Mouse (Mus musculus) kidney, adult 2 months (tissue): ENCODE measurements around the gene Prim2. TPM values are rescaled to one million over a fixed set of nuclear protein-coding genes. Genes with fewer than 3 reads are reported as not detected.
A peak's percentile ranks its signal among the peaks of the same experiment; 100 is the strongest.

Experiments
- DNase-seq: peaks from one replicate; pipeline ENCODE4 v3.0.0; 2021
- H3K27ac ChIP-seq: fragments of 200-500 bp; 2 replicates; pipeline ENCODE4 v1.5.1; 2012; ENCODE audit warnings: low read depth, low read length, control low read depth, inconsistent platforms; ENCODE audit not compliant: insufficient read depth
- H3K27me3 ChIP-seq: fragments of 200-500 bp; replicated peaks from 2 replicates; pipeline ENCODE4 v1.6.1; 2012; ENCODE audit warnings: mild to moderate bottlenecking, moderate library complexity, low read length, inconsistent platforms; ENCODE audit not compliant: control insufficient read depth, insufficient read depth
- H3K36me3 ChIP-seq: fragments of 200-500 bp; 2 replicates; pipeline ENCODE4 v1.6.1; 2012; ENCODE audit warnings: mild to moderate bottlenecking, moderate library complexity, low read length, inconsistent platforms; ENCODE audit not compliant: control insufficient read depth, insufficient read depth
- H3K4me1 ChIP-seq: fragments of 200-500 bp; 2 replicates; pipeline ENCODE4 v1.6.1; 2011; ENCODE audit warnings: low read length; ENCODE audit not compliant: control insufficient read depth, insufficient read depth
- H3K4me3 ChIP-seq: fragments of 200-500 bp; 2 replicates; pipeline ENCODE4 v1.5.1; 2011; ENCODE audit warnings: mild to moderate bottlenecking, low read depth, low read length, control low read depth; ENCODE audit not compliant: insufficient read depth
- CTCF ChIP-seq: fragments of 200-500 bp; conservative IDR thresholded peaks from 2 replicates; pipeline ENCODE4 v1.5.1; 2011; ENCODE audit warnings: low read depth, mild to moderate bottlenecking, control low read depth, low read length, moderate library complexity, mixed read lengths; ENCODE audit not compliant: insufficient read depth, insufficient read length
- POLR2A ChIP-seq: fragments of 200-500 bp; IDR thresholded peaks from one replicate; pipeline ENCODE4 v1.6.1; 2011; ENCODE audit warnings: low read depth, low read length, control low read depth
- WGBS: fragments of 180-500 bp; shearing (Covaris S2); methylation state at CpG from one replicate; pipeline ENCODE4 v1.1.7; 2018; 5-methylcytosine and 5-hydroxymethylcytosine counted together
- polyA plus RNA-seq: library from polyadenylated mRNA; depleted of rRNA; stranded (reverse); fragments of >200 nt; gene quantifications from 2 replicates; pipeline ENCODE4 v1.2.3, GENCODE M21; 2012

Gene Prim2
- polyA plus RNA-seq, 1 experiment: 2.9 TPM

GRCm38 (mm10) chr1:33673158-33673960, 3.8 kb upstream of the Prim2 start:
- Histone ChIP-seq H3K36me3 (no peaks in the 10 kb centered on the region), H3K27me3 (no peaks in the 10 kb centered on the region), H3K4me3 (no peak overlapping the region), H3K4me1 (no peaks in the 10 kb centered on the region; the same call in 1 of the 2 replicates), H3K27ac (no peak overlapping the region)
- no peak for DNase-seq
- 57% methylated on average over 17 of the region's 17 CpGs for WGBS
- TF ChIP-seq POLR2A (no peak), CTCF (no peak)

- whole genome bisulfite sequencing: 31% methylated on average over 3 of the region's 3 CpGs
- no peaks in the 10 kb centered on the region; the same call in 1 of the 2 replicates for H3K4me1 ChIP-seq
- H3K36me3 ChIP-seq: no peaks in the 10 kb centered on the region
- H3K27me3 ChIP-seq: no peaks in the 10 kb centered on the region
- DNase-seq: peak; percentile 40
- no peak overlapping the region for H3K4me3 ChIP-seq
- H3K27ac ChIP-seq: no peak overlapping the region
- TF ChIP-seq CTCF (peak; percentile 57; the same call in 1 of the 2 replicates), POLR2A (no peak)
Measured at GRCm38 (mm10) chr1:33672514-33672913, 2.9 kb upstream of the Prim2 start.

GRCm38 (mm10) chr1:33672083-33672482, 2.5 kb upstream of the Prim2 start:
- 68% methylated on average over 3 of the region's 3 CpGs for WGBS
- no peak overlapping the region for H3K4me3 ChIP-seq
- no peaks in the 10 kb centered on the region for H3K36me3 ChIP-seq
- no peak overlapping the region for H3K27ac ChIP-seq
- H3K27me3 ChIP-seq: no peaks in the 10 kb centered on the region
- no peak for DNase-seq
- no peak for TF ChIP-seq CTCF
- TF ChIP-seq POLR2A: no peak
- H3K4me1 ChIP-seq: no peaks in the 10 kb centered on the region; the same call in 1 of the 2 replicates

GRCm38 (mm10) chr1:33671441-33671840, 1.8 kb upstream of the Prim2 start:
- DNase-seq: no peak
- TF ChIP-seq CTCF (no peak), POLR2A (no peak)
- H3K27ac ChIP-seq: no peak overlapping the region
- no peaks in the 10 kb centered on the region for H3K36me3 ChIP-seq
- WGBS: 70% methylated on average over 5 of the region's 5 CpGs
- H3K4me1 ChIP-seq: no peaks in the 10 kb centered on the region; the same call in 1 of the 2 replicates
- H3K4me3 ChIP-seq: no peak overlapping the region
- H3K27me3 ChIP-seq: no peaks in the 10 kb centered on the region

GRCm38 (mm10) chr1:33670164-33670616, 595 bp upstream of the Prim2 start:
- no peaks in the 10 kb centered on the region for H3K27me3 ChIP-seq
- no peak overlapping the region for H3K27ac ChIP-seq
- H3K4me1 ChIP-seq: no peaks in the 10 kb centered on the region; the same call in 1 of the 2 replicates
- H3K36me3 ChIP-seq: no peaks in the 10 kb centered on the region
- under 1% methylated on average over 37 of the region's 37 CpGs for WGBS
- H3K4me3 ChIP-seq: peak overlapping the region; percentile 83
- DNase-seq: peak; percentile 67
- TF ChIP-seq POLR2A (no peak), CTCF (0 out of 2 replicates have a peak, but pooled peaks have one; percentile 19)

GRCm38 (mm10) chr1:33663605-33664117, 5.9 kb downstream of the Prim2 start:
- Histone ChIP-seq H3K36me3 (no peaks in the 10 kb centered on the region; the same call in 1 of the 2 replicates), H3K27ac (no peak overlapping the region), H3K27me3 (no peaks in the 10 kb centered on the region), H3K4me1 (no peaks in the 10 kb centered on the region), H3K4me3 (no peak overlapping the region)
- TF ChIP-seq POLR2A: no peak
- TF ChIP-seq CTCF: no peak
- no peak for DNase-seq
- WGBS: 83% methylated on average over 19 of the region's 19 CpGs

GRCm38 (mm10) chr1:33663163-33663562, 6.4 kb downstream of the Prim2 start:
- Histone ChIP-seq H3K27me3 (no peaks in the 10 kb centered on the region), H3K36me3 (no peaks in the 10 kb centered on the region; the same call in 1 of the 2 replicates), H3K4me3 (no peak overlapping the region), H3K4me1 (no peaks in the 10 kb centered on the region), H3K27ac (no peak overlapping the region)
- DNase-seq: peak; percentile 38
- TF ChIP-seq POLR2A (no peak), CTCF (no peak)
